Mouse (Mus musculus) cerebellum, adult 2 months (tissue): ENCODE data around the gene Taar7b.

ENCODE experiments used
- CTCF ChIP-seq: fragments of 200-500 bp; IDR thresholded peaks from 2 replicates; pipeline ENCODE4 v1.5.1; 2011; ENCODE audit warnings: low read depth, mild to moderate bottlenecking, control low read depth, low read length, moderate library complexity, borderline replicate concordance; ENCODE audit not compliant: insufficient read depth
- POLR2A ChIP-seq: fragments of 200-500 bp; IDR thresholded peaks from 2 replicates; pipeline ENCODE4 v1.6.1; 2011; ENCODE audit warnings: low read length, control low read depth, borderline replicate concordance; ENCODE audit not compliant: insufficient read depth

DNA sequence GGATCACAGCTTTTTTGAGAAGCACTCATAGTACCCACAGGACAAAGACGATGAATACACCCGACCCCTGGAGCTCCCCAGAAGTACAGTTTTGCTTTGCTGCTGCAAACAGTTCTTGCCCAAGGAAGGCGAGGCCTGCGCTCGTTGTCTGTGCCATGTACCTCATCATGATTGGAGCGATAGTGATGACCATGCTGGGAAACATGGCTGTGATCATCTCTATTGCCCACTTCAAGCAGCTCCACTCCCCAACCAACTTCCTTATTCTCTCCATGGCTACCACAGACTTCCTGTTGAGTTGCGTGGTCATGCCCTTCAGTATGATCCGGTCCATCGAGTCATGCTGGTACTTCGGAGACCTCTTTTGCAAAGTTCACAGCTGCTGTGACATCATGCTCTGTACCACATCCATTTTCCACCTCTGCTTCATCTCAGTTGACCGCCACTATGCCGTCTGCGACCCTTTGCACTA lies 39.3 kb upstream of the Taar7b start, which contains the start of gene Taar4:
- no peak for TF ChIP-seq CTCF
- no peak for TF ChIP-seq POLR2A
